20 mouse cellular contexts compared by ENCODE assay signal in genomic region chr6:21959909-21960308, GRCm38 (mm10).
"Had no signal": no experiment of that assay in that cellular context is flagged by ENCODE, and none has a peak within 500 bp of the region (broad histone marks: within the 10 kb centered on the region; RNA-seq: fewer than 3 reads in every experiment).

No protein-coding gene starts in this region.

- H3K9ac ChIP-seq: liver, embryonic 14.5 days; lung, embryonic 15.5 days; midbrain, embryonic 13.5 days; neural tube, embryonic 13.5 days; stomach, embryonic 15.5 days had no signal

- ATAC-seq: intestine, postnatal 0 days; midbrain, embryonic 13.5 days; midbrain, embryonic 16.5 days had no signal

- H3K4me3 ChIP-seq: left cerebral cortex, adult 2 months; lung, embryonic 15.5 days; megakaryocyte, embryonic 14.5 days; midbrain, embryonic 10.5 days; midbrain, embryonic 13.5 days; myocyte; neural tube, embryonic 13.5 days; stomach, embryonic 15.5 days had no signal

- H3K4me2 ChIP-seq: liver, embryonic 11.5 days; lung, embryonic 15.5 days; midbrain, embryonic 13.5 days; neural tube, embryonic 13.5 days; stomach, embryonic 15.5 days had no signal

- H3K27ac ChIP-seq: left cerebral cortex, adult 2 months; liver, embryonic 14.5 days; lung, embryonic 15.5 days; midbrain, embryonic 10.5 days; midbrain, embryonic 13.5 days; neural tube, embryonic 13.5 days; stomach, embryonic 15.5 days had no signal

- H3K27me3 ChIP-seq: lung, embryonic 15.5 days; megakaryocyte, embryonic 14.5 days; midbrain, embryonic 13.5 days; neural tube, embryonic 13.5 days; stomach, embryonic 15.5 days had no signal

- H3K9me3 ChIP-seq: lung, embryonic 15.5 days; megakaryocyte, embryonic 14.5 days; midbrain, embryonic 10.5 days; midbrain, embryonic 13.5 days; neural tube, embryonic 13.5 days; stomach, embryonic 15.5 days had no signal

- DNase-seq: layer of hippocampus, postnatal 36 days; lung, adult 18-20 months; lung, postnatal 10 days; lung, postnatal 36 days; retina, postnatal 1 day; right cerebral cortex, postnatal 25 days; spleen, adult 18-20 months; thymus, postnatal 25 days had no signal

- H3K4me1 ChIP-seq: lung, embryonic 15.5 days; midbrain, embryonic 10.5 days; midbrain, embryonic 13.5 days; stomach, embryonic 15.5 days had no signal
